12 mouse cellular contexts compared by ENCODE assay signal in genomic region chr14:76526467-76526866, GRCm38 (mm10). TPM values are rescaled to one million over a fixed set of nuclear protein-coding genes. Genes with fewer than 3 reads are reported as not detected.
DNase-seq lines count a peak whose midpoint lies in the region; ATAC-seq and TF ChIP-seq lines count a peak whose summit lies in the region.
"Had no signal": no experiment of that assay in that cellular context is flagged by ENCODE, and none has a peak within 500 bp of the region (broad histone marks: within the 10 kb centered on the region; RNA-seq: fewer than 3 reads in every experiment).

No protein-coding gene starts in this region.

- no peak for ATAC-seq in kidney, postnatal 0 days (replicated peaks; ENCODE audit: low FRiP score, low read depth)
- no peak for ATAC-seq in hindbrain, embryonic 14.5 days (ENCODE audit: low FRiP score)

- H3K9me3 ChIP-seq in kidney, postnatal 0 days (replicated peaks; ENCODE audit: low read length) = no peaks in the 10 kb centered on the region
- no peaks in the 10 kb centered on the region for H3K9me3 ChIP-seq in embryonic facial prominence, embryonic 10.5 days
- H3K9me3 ChIP-seq in limb, embryonic 10.5 days (replicated peaks) = no peaks in the 10 kb centered on the region
- H3K9me3 ChIP-seq in hindbrain, embryonic 14.5 days (ENCODE audit: control insufficient read depth, low read length) = no peaks in the 10 kb centered on the region
- H3K9me3 ChIP-seq: forebrain, embryonic 12.5 days; limb, embryonic 15.5 days had no signal

- TF ChIP-seq CTCF in kidney, postnatal 0 days (IDR thresholded peaks at IDR 0.05; ENCODE audit: low read depth) = no peak

- no peak overlapping the region for H3K4me3 ChIP-seq in kidney, postnatal 0 days (replicated peaks; ENCODE audit: low read depth, low read length)
- no peak overlapping the region for H3K4me3 ChIP-seq in embryonic facial prominence, embryonic 10.5 days
- H3K4me3 ChIP-seq in limb, embryonic 10.5 days = no peak overlapping the region
- no peak overlapping the region for H3K4me3 ChIP-seq in hindbrain, embryonic 14.5 days (replicated peaks; ENCODE audit: low read length)
- H3K4me3 ChIP-seq: forebrain, embryonic 12.5 days; limb, embryonic 15.5 days had no signal

- DNase-seq in kidney, postnatal 0 days (ENCODE audit: low spot score) = no peak
- DNase-seq in kidney, postnatal 4 days = no peak
- no peak for DNase-seq in embryonic facial prominence, embryonic 10.5 days (ENCODE audit: low spot score)
- peak; percentile 45 to 56 for DNase-seq in heart, adult 18-20 months
- DNase-seq in limb, embryonic 10.5 days (ENCODE audit: low spot score) = no peak
- DNase-seq in hindbrain, embryonic 14.5 days (ENCODE audit: low spot score) = no peak
- no peak for DNase-seq in right cerebral cortex, postnatal 25 days
- DNase-seq: kidney, adult 18-20 months had no signal

- 73% methylated on average over 6 of the region's 6 CpGs for WGBS in kidney, postnatal 0 days
- WGBS in embryonic facial prominence, embryonic 10.5 days = 89% methylated on average over 6 of the region's 6 CpGs
- 91% methylated on average over 6 of the region's 6 CpGs for WGBS in limb, embryonic 10.5 days
- WGBS in hindbrain, embryonic 14.5 days = 91% methylated on average over 6 of the region's 6 CpGs

- H3K9ac ChIP-seq in kidney, postnatal 0 days (ENCODE audit: low read depth, low read length) = no peak overlapping the region
- no peak overlapping the region for H3K9ac ChIP-seq in hindbrain, embryonic 14.5 days
- H3K9ac ChIP-seq: forebrain, embryonic 12.5 days; limb, embryonic 15.5 days had no signal

- H3K27ac ChIP-seq in kidney, postnatal 0 days = peak overlapping the region; percentile 19; the same call in 1 of the 2 replicates
- H3K27ac ChIP-seq in embryonic facial prominence, embryonic 10.5 days (replicated peaks) = peak overlapping the region; percentile 83
- H3K27ac ChIP-seq in limb, embryonic 10.5 days = peak overlapping the region; percentile 77; the same call in 1 of the 2 replicates
- no peak overlapping the region for H3K27ac ChIP-seq in hindbrain, embryonic 14.5 days
- H3K27ac ChIP-seq: forebrain, embryonic 12.5 days; limb, embryonic 15.5 days had no signal

- H3K36me3 ChIP-seq in kidney, postnatal 0 days (ENCODE audit: insufficient read depth, low read length) = no peaks in the 10 kb centered on the region
- no peaks in the 10 kb centered on the region for H3K36me3 ChIP-seq in embryonic facial prominence, embryonic 10.5 days (replicated peaks)
- no peaks in the 10 kb centered on the region for H3K36me3 ChIP-seq in limb, embryonic 10.5 days
- no peaks in the 10 kb centered on the region for H3K36me3 ChIP-seq in hindbrain, embryonic 14.5 days (replicated peaks; ENCODE audit: control insufficient read depth, insufficient read depth)
- H3K36me3 ChIP-seq: forebrain, embryonic 12.5 days; limb, embryonic 15.5 days had no signal

- H3K4me1 ChIP-seq in kidney, postnatal 0 days (replicated peaks; ENCODE audit: insufficient read depth, low read length) = peaks cover 19% of the 10 kb centered on the region; the same call in 1 of the 2 replicates
- H3K4me1 ChIP-seq in embryonic facial prominence, embryonic 10.5 days = peaks cover 42% of the 10 kb centered on the region
- peaks cover 48% of the 10 kb centered on the region for H3K4me1 ChIP-seq in limb, embryonic 10.5 days
- H3K4me1 ChIP-seq in hindbrain, embryonic 14.5 days (replicated peaks; ENCODE audit: control insufficient read depth, insufficient read depth, low read length) = peaks cover 7% of the 10 kb centered on the region

- H3K4me2 ChIP-seq in kidney, postnatal 0 days (ENCODE audit: low read length) = no peak overlapping the region
- H3K4me2 ChIP-seq in hindbrain, embryonic 14.5 days (replicated peaks) = no peak overlapping the region
- H3K4me2 ChIP-seq: forebrain, embryonic 12.5 days; limb, embryonic 15.5 days had no signal

- no peaks in the 10 kb centered on the region for H3K27me3 ChIP-seq in kidney, postnatal 0 days (ENCODE audit: insufficient read depth, low read length)
- H3K27me3 ChIP-seq in embryonic facial prominence, embryonic 10.5 days (replicated peaks; ENCODE audit: low read depth, poor library complexity, severe bottlenecking) = no peaks in the 10 kb centered on the region
- H3K27me3 ChIP-seq in limb, embryonic 10.5 days (ENCODE audit: low read depth, poor library complexity, severe bottlenecking) = no peaks in the 10 kb centered on the region
- no peaks in the 10 kb centered on the region for H3K27me3 ChIP-seq in hindbrain, embryonic 14.5 days (ENCODE audit: control insufficient read depth, insufficient read depth, low read length)
- H3K27me3 ChIP-seq: forebrain, embryonic 12.5 days; limb, embryonic 15.5 days had no signal

RNA-seq across cellular contexts. Expression of gene Serp2, which starts 30.2 kb away (rescaled TPM):
- 13.1 and 13.7 TPM in 2 replicates for polyA plus RNA-seq in kidney, postnatal 0 days (2015; fragmentation: Nextera tagmentation; extraction: Ambion mirVana)
- 18.9 and 21.6 TPM in 2 replicates for polyA plus RNA-seq in embryonic facial prominence, embryonic 10.5 days (2016; fragmentation: Nextera tagmentation; extraction: Ambion mirVana)
- 1 to 10 TPM in 1 of 2 experiments, under 1 TPM in 1; 0.75 to 1.1 TPM for total RNA-seq in heart, adult 18-20 months (2021)
- polyA plus RNA-seq in limb, embryonic 10.5 days (2016; fragmentation: Nextera tagmentation; extraction: Ambion mirVana) = 17.2 and 17.3 TPM in 2 replicates
- 217 and 222 TPM in 2 replicates for polyA plus RNA-seq in hindbrain, embryonic 14.5 days (2014; fragmentation: Nextera tagmentation; extraction: Ambion mirVana)
- total RNA-seq: granulocyte monocyte progenitor cell, adult 5-6 weeks; monocyte, adult 5-6 weeks had no signal

Comparison
In these comparisons a context has a peak if more than half of its experiments do, and no peak if none do; other contexts are left out.
1. DNase-seq: peak in heart, adult 18-20 months (2 of 2); none in kidney, postnatal 0 days (single experiment), kidney, postnatal 4 days (0 of 2), embryonic facial prominence, embryonic 10.5 days (single experiment), limb, embryonic 10.5 days (single experiment), hindbrain, embryonic 14.5 days (single experiment) and right cerebral cortex, postnatal 25 days (single experiment).